Mouse (Mus musculus) heart, embryonic 16.5 days (tissue): ENCODE results near the gene Yif1b. TPM values are rescaled to one million over a fixed set of nuclear protein-coding genes. Genes with fewer than 3 reads are reported as not detected.
"Not testable (repeated sequence)": the region's sequence is repeated elsewhere in the genome, so short reads cannot be mapped to it uniquely, and the experiment has no call there.

Source experiments
- ATAC-seq: fragments of 200-750 bp; cut with Nextera tagmentation; replicated peaks from 2 replicates; pipeline ENCODE4 v1.8.0; 2017; ENCODE audit warnings: moderate number of reproducible peaks; ENCODE audit not compliant: insufficient read depth, low FRiP score; ENCODE audit errors: extremely low read depth
- H3K27ac ChIP-seq: fragments of 300-500 bp; sonication (generic); 2 replicates; pipeline ENCODE4 v1.5.1; 2014; ENCODE audit warnings: mild to moderate bottlenecking, low read length, control low read depth, moderate library complexity
- H3K27me3 ChIP-seq: fragments of 300-500 bp; sonication (generic); 2 replicates; pipeline ENCODE4 v1.6.1; 2014; ENCODE audit warnings: low read length, mixed read lengths; ENCODE audit not compliant: control insufficient read depth, insufficient read depth
- H3K36me3 ChIP-seq: fragments of 300-500 bp; sonication (generic); 2 replicates; pipeline ENCODE4 v1.6.1; 2014; ENCODE audit not compliant: control insufficient read depth, insufficient read depth
- H3K4me1 ChIP-seq: fragments of 300-500 bp; sonication (generic); 2 replicates; pipeline ENCODE4 v1.6.1; 2014; ENCODE audit warnings: low read length, mixed read lengths; ENCODE audit not compliant: control insufficient read depth, insufficient read depth
- H3K4me2 ChIP-seq: fragments of 300-500 bp; sonication (generic); 2 replicates; pipeline ENCODE4 v1.6.1; 2014; ENCODE audit warnings: low read depth, mild to moderate bottlenecking, control low read depth, low read length
- H3K4me3 ChIP-seq: fragments of 300-500 bp; sonication (generic); 2 replicates; pipeline ENCODE4 v1.5.1; 2014; ENCODE audit warnings: mild to moderate bottlenecking, control low read depth, low read length
- H3K9ac ChIP-seq: fragments of 300-500 bp; sonication (generic); 2 replicates; pipeline ENCODE4 v1.6.1; 2014; ENCODE audit warnings: low read length, control low read depth
- H3K9me3 ChIP-seq: fragments of 300-500 bp; sonication (generic); replicated peaks from 2 replicates; pipeline ENCODE4 v1.6.1; 2016; ENCODE audit warnings: low read length; ENCODE audit not compliant: control insufficient read depth
- WGBS: fragments of 180-500 bp; shearing (Covaris S2); extraction: QIAGEN DNeasy Blood & Tissue Kit; methylation state at CpG from one replicate; pipeline ENCODE4 v1.1.7; 2014; 5-methylcytosine and 5-hydroxymethylcytosine counted together
- polyA plus RNA-seq: library from polyadenylated mRNA; unstranded; fragments of >200 nt; fragmentation: Nextera tagmentation; extraction: Ambion mirVana; gene quantifications from 2 replicates; pipeline ENCODE4 v1.2.1, GENCODE M21; 2015

Yif1b gene
- polyA plus RNA-seq, 1 experiment from 2014 or later = 116 TPM

DNA sequence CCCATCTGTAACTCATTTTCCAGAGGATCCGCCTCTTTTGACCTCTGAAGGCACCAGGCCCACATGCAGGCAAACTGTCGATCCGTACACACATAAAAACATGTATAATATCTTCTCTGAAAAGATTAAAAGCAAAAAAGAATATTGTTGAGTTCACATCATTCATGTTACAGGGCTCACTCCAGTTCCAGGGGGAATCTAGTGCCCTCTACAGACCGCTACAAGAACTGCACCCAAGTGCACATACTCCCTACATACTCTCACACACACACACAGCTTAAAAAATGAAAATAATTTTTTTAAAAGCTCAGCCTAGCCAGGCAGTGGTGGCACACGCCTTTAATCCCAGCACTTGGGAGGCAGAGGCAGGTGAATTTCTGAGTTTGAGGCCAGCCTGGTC lies 3.5 kb upstream of the Yif1b start:
- H3K9me3 ChIP-seq = no peaks in the 10 kb centered on the region
- H3K27me3 ChIP-seq = 0 out of 2 replicates have a peak, but pooled peaks cover 6% of the 10 kb centered on the region
- no peak overlapping the region for H3K4me3 ChIP-seq
- ATAC-seq = no peak
- WGBS = 81% methylated on average over 5 of the region's 5 CpGs
- peaks cover 22% of the 10 kb centered on the region for H3K4me1 ChIP-seq
- H3K27ac ChIP-seq = no peak overlapping the region
- H3K9ac ChIP-seq = no peak overlapping the region
- H3K4me2 ChIP-seq = no peak overlapping the region
- no peaks in the 10 kb centered on the region for H3K36me3 ChIP-seq

DNA sequence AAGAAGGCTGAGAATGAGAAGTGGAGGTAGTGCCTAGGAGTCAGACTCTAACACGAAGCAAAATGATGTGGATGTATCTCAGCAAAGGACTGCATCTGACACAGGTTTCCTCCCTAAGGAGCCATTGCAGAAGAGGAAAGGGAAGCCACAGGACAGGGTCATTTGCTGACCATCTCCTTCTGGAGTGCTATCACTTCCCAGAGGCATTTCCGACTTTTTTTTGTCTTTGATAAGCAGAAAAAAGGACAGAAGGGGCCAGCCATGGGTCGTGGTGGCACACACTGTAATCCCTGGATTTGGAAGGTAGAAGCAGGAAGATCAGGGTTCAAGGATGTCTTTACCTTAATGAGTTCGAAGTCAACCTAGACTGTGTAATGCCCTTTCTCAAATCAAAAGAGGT lies 1.5 kb upstream of the Yif1b start:
- Histone ChIP-seq H3K9ac (no peak overlapping the region), H3K27ac (0 out of 2 replicates have a peak overlapping the region, but pooled peaks have one; percentile 16), H3K9me3 (no peaks in the 10 kb centered on the region), H3K4me2 (no peak overlapping the region), H3K4me1 (peaks cover 22% of the 10 kb centered on the region), H3K27me3 (0 out of 2 replicates have a peak, but pooled peaks cover 2% of the 10 kb centered on the region), H3K4me3 (no peak overlapping the region), H3K36me3 (no peaks in the 10 kb centered on the region)
- WGBS = 73% methylated on average over 4 of the region's 4 CpGs
- no peak for ATAC-seq

DNA sequence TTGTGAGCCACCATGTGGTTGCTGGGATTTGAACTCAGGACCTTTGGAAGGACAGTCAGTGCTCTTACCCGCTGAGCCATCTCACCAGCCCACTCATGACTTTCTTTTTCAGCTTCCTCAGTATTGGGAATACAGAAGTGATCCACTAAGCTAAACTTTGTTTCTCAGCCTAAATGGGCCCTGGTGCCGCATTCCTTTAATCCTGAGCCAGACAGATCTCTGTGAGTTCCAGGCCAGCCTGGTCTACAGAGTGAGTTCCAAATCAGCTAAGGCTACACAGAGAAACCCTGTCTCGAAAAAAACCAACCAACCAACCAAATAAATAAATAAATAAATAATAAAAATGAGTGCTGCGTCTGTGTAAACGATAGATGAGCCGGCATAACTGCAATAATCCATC lies 533 bp upstream of the Yif1b start:
- WGBS = 29% methylated on average over 6 of the region's 6 CpGs

GRCm38 (mm10) chr7:29244732-29245416 lies 6.7 kb downstream of the Yif1b start:
- H3K4me2 ChIP-seq = no peak overlapping the region
- peaks cover 16% of the 10 kb centered on the region for H3K36me3 ChIP-seq
- H3K27me3 ChIP-seq = no peaks in the 10 kb centered on the region
- ATAC-seq = no peak
- H3K4me1 ChIP-seq = peaks cover 9% of the 10 kb centered on the region
- H3K9ac ChIP-seq = no peak overlapping the region
- H3K9me3 ChIP-seq = no peaks in the 10 kb centered on the region
- H3K27ac ChIP-seq = no peak overlapping the region
- WGBS = 78% methylated on average over 7 of the region's 7 CpGs
- H3K4me3 ChIP-seq = no peak overlapping the region

More for the DNA sequence above, 533 bp upstream of the Yif1b start:
- peak overlapping the region; percentile 63 for H3K4me2 ChIP-seq
- peak overlapping the region; percentile 90 for H3K27ac ChIP-seq
- not testable (repeated sequence) for H3K27me3 ChIP-seq, H3K9me3 ChIP-seq, H3K36me3 ChIP-seq, ATAC-seq
- peaks cover 22% of the 10 kb centered on the region for H3K4me1 ChIP-seq
- peak overlapping the region; percentile 67 for H3K4me3 ChIP-seq
- H3K9ac ChIP-seq = peak overlapping the region; percentile 72

DNA sequence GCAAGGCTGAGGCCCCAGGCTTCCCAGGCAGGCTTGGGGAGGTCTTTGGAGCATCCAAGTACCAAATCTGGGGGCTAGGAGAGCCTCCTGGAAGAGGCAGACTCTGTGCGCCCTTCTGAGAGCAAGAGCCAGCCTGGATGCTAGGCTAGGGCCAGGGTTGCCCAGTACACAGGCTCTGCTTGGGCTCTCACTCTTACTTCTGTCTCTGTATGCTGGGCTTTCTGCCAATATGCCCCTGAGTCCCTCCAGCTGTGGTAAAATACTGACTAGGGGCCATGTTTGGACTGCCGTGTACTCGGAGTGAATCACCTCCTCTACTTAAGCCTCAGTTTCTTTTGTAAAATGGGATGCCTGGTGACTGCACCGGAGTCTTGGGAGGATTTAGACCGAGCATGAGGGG lies 7.9 kb downstream of the Yif1b start:
- Histone ChIP-seq H3K27ac (no peak overlapping the region), H3K9ac (no peak overlapping the region), H3K4me3 (no peak overlapping the region), H3K4me2 (no peak overlapping the region), H3K9me3 (no peaks in the 10 kb centered on the region), H3K4me1 (peaks cover 9% of the 10 kb centered on the region), H3K27me3 (no peaks in the 10 kb centered on the region), H3K36me3 (peaks cover 16% of the 10 kb centered on the region)
- WGBS = 70% methylated on average over 5 of the region's 5 CpGs
- ATAC-seq = no peak

GRCm38 (mm10) chr7:29246619-29247313 lies 8.6 kb downstream of the Yif1b start:
- H3K9ac ChIP-seq = no peak overlapping the region
- H3K9me3 ChIP-seq = no peaks in the 10 kb centered on the region
- peaks cover 9% of the 10 kb centered on the region for H3K4me1 ChIP-seq
- no peak overlapping the region for H3K4me2 ChIP-seq
- ATAC-seq = no peak
- no peak overlapping the region for H3K27ac ChIP-seq
- H3K4me3 ChIP-seq = no peak overlapping the region
- H3K36me3 ChIP-seq = peaks cover 16% of the 10 kb centered on the region
- WGBS = 82% methylated on average over 21 of the region's 21 CpGs
- H3K27me3 ChIP-seq = no peaks in the 10 kb centered on the region

GRCm38 (mm10) chr7:29247314-29247700 lies 9.2 kb downstream of the Yif1b start:
- Histone ChIP-seq H3K27ac (no peak overlapping the region), H3K36me3 (peaks cover 16% of the 10 kb centered on the region), H3K4me1 (peaks cover 9% of the 10 kb centered on the region), H3K4me3 (peak overlapping the region; percentile 49), H3K9ac (peak overlapping the region; percentile 70), H3K9me3 (no peaks in the 10 kb centered on the region), H3K27me3 (no peaks in the 10 kb centered on the region), H3K4me2 (peak overlapping the region; percentile 85)
- 27% methylated on average over 16 of the region's 16 CpGs for WGBS
- no peak for ATAC-seq

GRCm38 (mm10) chr7:29247706-29248105 lies 9.6 kb downstream of the Yif1b start:
- H3K4me3 ChIP-seq = peak overlapping the region; percentile 49
- peak; percentile 4; the same call in 1 of the 2 replicates for ATAC-seq
- 0 out of 2 replicates have a peak overlapping the region, but pooled peaks have one; percentile 17 for H3K27ac ChIP-seq
- H3K27me3 ChIP-seq = no peaks in the 10 kb centered on the region
- 16% methylated on average over 19 of the region's 19 CpGs for WGBS
- peaks cover 9% of the 10 kb centered on the region for H3K4me1 ChIP-seq
- H3K9me3 ChIP-seq = no peaks in the 10 kb centered on the region
- H3K9ac ChIP-seq = peak overlapping the region; percentile 70
- H3K4me2 ChIP-seq = peak overlapping the region; percentile 85
- H3K36me3 ChIP-seq = peaks cover 16% of the 10 kb centered on the region

GRCm38 (mm10) chr7:29248261-29248841 lies 10.2 kb downstream of the Yif1b start, which contains the start of gene 2200002D01Rik:
2200002D01Rik (minus strand) TSS chr7:29248466.
- no peaks in the 10 kb centered on the region for H3K27me3 ChIP-seq
- H3K4me2 ChIP-seq = peak within 1 kb of the TSS; percentile 85
- peak within 1 kb of the TSS; percentile 49 for H3K4me3 ChIP-seq
- WGBS = 10% methylated on average over 20 of the region's 20 CpGs
- H3K4me1 ChIP-seq = peaks cover 9% of the 10 kb centered on the region
- H3K27ac ChIP-seq = peak within 1 kb of the TSS; percentile 17; the same call in 1 of the 2 replicates
- peak within 1 kb of the TSS; percentile 70 for H3K9ac ChIP-seq
- peaks cover 16% of the 10 kb centered on the region for H3K36me3 ChIP-seq
- ATAC-seq = peak; percentile 14; the same call in 1 of the 2 replicates
- no peaks in the 10 kb centered on the region for H3K9me3 ChIP-seq
